Mouse (Mus musculus) layer of hippocampus, postnatal 36 days (tissue): ENCODE results near the gene Krt73. TPM values are rescaled to one million over a fixed set of nuclear protein-coding genes. Genes with fewer than 3 reads are reported as not detected.

Experiments
- DNase-seq, 2 experiments: peaks; one replicate each; pipeline ENCODE4 v3.0.0; 2022
- total RNA-seq, 2 experiments: library from RNA; stranded (reverse); gene quantifications; 2 replicates each; pipeline ENCODE4 v1.2.3; 2021

Krt73 gene
- 1 to 10 TPM; 5.8 to 8.1 TPM for total RNA-seq

- no peak for DNase-seq
Measured at GRCm38 (mm10) chr15:101802296-101802835, at the start of gene Krt73. Krt73 (minus strand) TSS chr15:101802346.

DNA sequence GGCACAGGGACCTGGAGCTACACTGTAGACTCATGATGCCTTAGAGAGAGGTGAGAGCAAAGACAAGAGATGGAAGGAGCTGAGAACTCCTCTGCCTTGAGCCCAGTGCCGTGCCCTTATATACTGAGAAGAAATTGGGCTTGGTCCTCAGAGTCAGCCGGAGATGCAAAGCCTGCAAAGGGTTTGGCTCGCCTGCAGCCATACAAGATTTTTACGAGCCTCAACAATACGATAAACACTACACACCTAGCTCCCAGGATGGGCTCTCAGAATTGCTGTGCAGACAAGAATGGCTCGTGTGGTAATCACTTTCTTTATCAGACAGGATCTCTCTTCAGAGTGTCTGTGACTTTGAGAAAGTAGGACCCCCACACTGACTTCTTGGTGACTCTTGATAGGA is 48.5 kb upstream of the Krt73 start, which contains the start of gene Krt1:
Gene Krt1, minus strand, starts transcription at position 101 of the 400 bp plus-strand sequence.
- no peak for DNase-seq

DNA sequence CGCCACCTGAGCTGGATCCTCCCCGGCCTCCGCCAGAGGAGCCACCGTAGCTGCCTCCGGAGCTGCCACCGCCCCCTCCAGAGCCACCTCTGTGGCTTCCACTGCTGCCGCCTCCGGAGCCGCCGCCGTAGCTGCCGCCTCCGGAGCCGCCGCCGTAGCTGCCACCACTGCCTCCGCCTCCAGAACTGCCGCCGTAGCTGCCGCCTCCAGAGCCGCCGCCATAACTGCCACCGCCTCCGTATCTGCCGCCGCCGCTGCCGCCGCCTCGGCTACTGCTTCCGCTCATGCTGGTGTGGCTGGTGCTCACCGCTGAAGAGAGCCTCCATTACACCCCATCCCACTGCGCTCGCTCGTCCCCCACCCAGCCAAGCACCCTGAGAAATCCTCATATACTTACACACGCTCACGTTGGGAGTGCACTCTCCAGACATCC is 43.8 kb upstream of the Krt73 start:
- peak; percentile 52 to 54 for DNase-seq

- DNase-seq, result no peak
Measured at GRCm38 (mm10) chr15:101843192-101843591, 41.0 kb upstream of the Krt73 start.

GRCm38 (mm10) chr15:101834784-101835328 is 32.7 kb upstream of the Krt73 start:
- no peak for DNase-seq

DNA sequence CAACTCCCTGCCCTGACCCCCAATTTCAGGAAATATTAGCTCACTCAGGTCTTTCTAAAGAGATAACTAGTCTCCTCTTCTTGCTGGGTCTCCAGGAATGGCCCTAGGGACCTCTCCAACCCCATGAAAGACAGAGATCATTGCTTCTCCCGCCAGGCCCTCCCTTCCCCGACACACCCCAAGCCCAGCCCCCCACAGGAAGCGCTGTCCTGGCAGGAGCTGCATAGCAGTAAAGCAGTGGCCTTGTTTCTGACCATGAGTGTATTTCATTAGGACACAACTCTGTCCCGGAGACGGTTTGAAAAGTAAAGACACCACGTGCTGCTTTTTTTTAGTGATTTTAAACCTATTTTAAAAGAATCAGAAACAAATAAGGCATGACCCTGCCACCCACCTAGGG is 31.0 kb upstream of the Krt73 start:
- DNase-seq, result no peak

DNA sequence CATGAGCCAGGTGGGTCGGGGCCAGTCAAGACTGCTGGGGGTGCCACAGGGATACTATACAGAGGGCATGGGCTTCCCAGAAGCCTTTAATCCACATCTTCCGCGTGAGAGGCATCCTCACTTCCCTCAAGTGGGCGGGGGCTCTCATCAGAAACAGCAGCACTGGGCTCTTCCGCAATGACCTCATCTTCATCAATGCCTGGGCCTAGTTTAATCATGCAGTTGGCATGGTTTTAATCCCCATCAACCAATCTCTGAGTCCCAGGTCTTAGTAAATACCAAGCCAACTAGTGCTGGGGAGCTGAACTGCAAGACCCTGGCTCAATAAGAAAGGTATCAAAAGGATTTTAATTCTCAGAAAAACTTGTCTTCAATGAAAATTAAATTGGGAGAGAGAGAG is 27.3 kb upstream of the Krt73 start:
- DNase-seq, result no peak

DNA sequence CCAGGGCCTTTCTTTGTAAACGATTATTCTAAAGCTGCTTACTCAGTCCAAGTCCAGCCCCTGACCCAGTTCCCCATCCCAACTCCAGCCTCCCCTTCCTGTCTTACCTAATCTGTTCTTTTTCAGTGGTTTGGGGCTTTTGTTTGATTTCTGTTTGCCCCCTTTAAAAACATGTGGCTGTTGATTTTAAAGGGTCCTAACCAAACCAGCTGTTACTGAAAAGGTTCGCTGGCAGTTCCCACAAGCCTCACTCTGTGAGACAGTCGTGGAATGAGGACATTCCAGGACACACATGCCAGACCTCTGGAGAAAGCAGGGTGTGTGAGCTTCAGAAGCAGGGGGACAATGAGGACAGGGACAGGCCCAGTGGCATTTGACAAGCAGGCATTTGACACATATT is 19.6 kb upstream of the Krt73 start:
- DNase-seq, result no peak

DNA sequence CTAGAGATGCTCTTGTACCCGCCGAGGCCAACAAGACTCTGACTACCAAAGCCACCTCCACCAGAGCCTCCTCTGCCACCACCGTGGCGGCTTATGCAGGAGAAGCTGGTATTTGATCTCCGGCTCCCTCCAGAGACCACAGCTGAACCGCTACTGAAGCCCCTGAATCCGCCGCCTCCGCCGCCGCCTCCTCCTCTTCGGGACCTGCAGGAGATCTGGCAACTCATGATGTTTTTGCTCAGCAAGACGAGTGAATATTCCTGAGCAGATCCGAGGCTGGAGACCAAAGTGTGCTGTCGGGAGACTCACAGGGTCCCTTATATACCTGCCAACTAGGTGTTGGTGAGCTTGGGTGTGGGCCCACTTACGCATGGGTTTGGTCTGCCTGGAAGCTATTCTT is 15.7 kb upstream of the Krt73 start, which contains the start of gene Krt2:
Gene Krt2, minus strand, starts transcription at position 295 of the 400 bp plus-strand sequence.
- peak; percentile 37 to 42 for DNase-seq

GRCm38 (mm10) chr15:101803052-101803822 is 1.1 kb upstream of the Krt73 start:
- no peak for DNase-seq

DNA sequence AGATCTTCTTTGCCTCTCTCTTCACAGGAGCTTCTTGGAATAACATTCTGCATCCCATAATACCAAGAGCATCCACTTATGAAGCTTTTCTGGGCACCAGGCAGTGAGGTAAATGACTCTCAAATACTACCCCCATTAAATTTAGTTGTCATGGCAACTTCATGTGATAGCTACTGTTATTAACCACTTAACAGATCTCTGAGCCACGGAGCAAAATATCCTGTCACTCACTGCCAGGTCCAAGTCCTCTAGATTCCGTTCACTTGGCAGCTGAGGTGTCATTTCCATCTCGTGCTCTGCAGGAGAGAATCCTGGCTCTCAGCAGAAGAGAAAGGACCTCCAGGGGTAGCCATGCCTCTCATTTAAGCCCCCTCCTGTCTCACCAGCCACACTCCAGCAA is 11.3 kb downstream of the Krt73 start:
- no peak for DNase-seq

- DNase-seq, result no peak
Measured at GRCm38 (mm10) chr15:101786360-101786759, 15.8 kb downstream of the Krt73 start, which contains the start of gene Krt72. Krt72 (minus strand) TSS chr15:101786460.

- peak in 1 of 2 experiments; percentile 7 for DNase-seq
Measured at GRCm38 (mm10) chr15:101773420-101773819, 28.7 kb downstream of the Krt73 start.

DNA sequence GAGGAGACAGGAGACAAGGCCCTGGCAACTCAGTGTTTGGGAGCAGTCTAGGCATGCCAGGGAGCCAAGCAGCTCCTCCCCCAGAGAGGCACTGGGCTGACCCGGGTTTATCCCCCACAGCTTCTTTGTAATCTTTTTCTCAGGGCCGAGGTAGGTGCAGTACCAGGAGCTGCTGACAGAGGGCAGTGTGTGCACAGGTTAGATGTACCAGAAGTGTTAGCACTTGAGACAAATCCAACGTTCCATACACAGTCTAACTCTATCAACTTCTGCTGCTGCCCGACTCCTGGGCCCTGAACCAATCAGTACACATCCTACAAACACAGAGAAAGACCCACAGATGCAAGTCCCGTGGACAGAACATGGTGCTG is 29.4 kb downstream of the Krt73 start:
- peak; percentile 85 to 87 for DNase-seq

GRCm38 (mm10) chr15:101772080-101772710 is 30.0 kb downstream of the Krt73 start:
- DNase-seq, result peak in 1 of 2 experiments; percentile 12

DNA sequence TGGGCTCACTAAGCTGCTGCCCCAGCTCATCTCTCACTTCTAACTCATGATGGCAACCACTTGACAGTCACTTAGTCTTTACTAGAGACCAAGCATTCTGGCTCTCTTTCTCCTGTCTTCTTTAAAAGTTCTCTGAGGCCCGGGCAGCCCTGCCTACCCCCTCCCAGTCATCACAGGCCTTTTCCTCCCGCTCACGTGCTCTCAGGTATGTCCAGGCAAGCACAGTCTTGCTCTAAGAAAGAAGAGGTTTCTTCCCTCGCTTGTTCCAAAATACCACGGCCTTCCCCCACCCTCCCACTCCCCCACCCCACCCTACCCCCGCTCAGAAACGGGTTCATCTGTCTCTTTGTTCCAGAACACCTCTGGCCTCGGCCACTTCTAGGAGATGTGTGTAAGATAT is 31.9 kb downstream of the Krt73 start:
- no peak for DNase-seq

Other genes starting within 250 kb of the Krt73 start
- gene Krt90, start 239.4 kb downstream of the Krt73 start, total RNA-seq, result not detected
- not detected for gene Krt75, start 228.4 kb downstream of the Krt73 start, total RNA-seq
- not detected for gene Gm5414, start 174.2 kb downstream of the Krt73 start, total RNA-seq
- gene Gm5478, start 155.0 kb downstream of the Krt73 start, total RNA-seq, result not detected
- not detected for gene Krt6b, start 122.1 kb downstream of the Krt73 start, total RNA-seq
- gene Krt6a, start 108.0 kb downstream of the Krt73 start, total RNA-seq, result not detected
- under 1 TPM; 0.56 to 0.85 TPM for gene Krt5, start 89.4 kb downstream of the Krt73 start, total RNA-seq
- gene Krt71, start 59.2 kb downstream of the Krt73 start, total RNA-seq, result not detected
- gene Krt72, start 15.9 kb downstream of the Krt73 start, total RNA-seq, result not detected
- gene Krt2, start 15.8 kb upstream of the Krt73 start, total RNA-seq, result 1 to 10 TPM; 4.6 to 6.4 TPM
- 1 to 10 TPM; 3.5 to 4.6 TPM for gene Krt1, start 48.4 kb upstream of the Krt73 start, total RNA-seq
- gene Krt77, start 67.4 kb upstream of the Krt73 start, total RNA-seq, result 10 to 100 TPM in 1 of 2 experiments, 1 to 10 TPM in 1; 9.2 to 10.1 TPM
- gene Krt76, start 90.6 kb upstream of the Krt73 start, total RNA-seq, result not detected
- gene Krt4, start 122.4 kb upstream of the Krt73 start, total RNA-seq, result not detected
- gene Krt79, start 138.0 kb upstream of the Krt73 start, total RNA-seq, result not detected
- not detected for gene Krt78, start 151.9 kb upstream of the Krt73 start, total RNA-seq
- gene Krt8, start 202.1 kb upstream of the Krt73 start, total RNA-seq, result under 1 TPM in 1 of 2 experiments, not detected in 1; 0.18 TPM
- gene Krt18, start 225.8 kb upstream of the Krt73 start, total RNA-seq, result under 1 TPM in 1 of 2 experiments, not detected in 1; 0.71 TPM